Mouse (Mus musculus): ENCODE measurements around the gene Itsn1. TPM values are rescaled to one million over a fixed set of nuclear protein-coding genes. Genes with fewer than 3 reads are reported as not detected.

The Itsn1 gene
- polyA plus RNA-seq, 1 experiment from 2014 or later, result 56.5 TPM

- WGBS, result 51% methylated on average over 9 of the region's 9 CpGs
- peak; percentile 36; the same call in 1 of the 2 replicates for ATAC-seq (ENCODE audit: low read depth)
- no peak overlapping the region for H3K4me2 ChIP-seq (ENCODE audit: low read depth, low read length)
Measured at GRCm38 (mm10) chr16:91882168-91882859, 153.2 kb downstream of the Itsn1 start.

GRCm38 (mm10) chr16:91883636-91884035 lies 154.6 kb downstream of the Itsn1 start:
- Histone ChIP-seq H3K9ac (replicated peaks; ENCODE audit: low read depth, low read length) (no peak overlapping the region), H3K4me2 (ENCODE audit: low read depth, low read length) (no peak overlapping the region), H3K4me1 (ENCODE audit: control insufficient read depth, insufficient read depth, low read length) (peaks cover 8% of the 10 kb centered on the region; the same call in 1 of the 2 replicates), H3K27ac (ENCODE audit: low read depth, low read length) (no peak overlapping the region), H3K27me3 (ENCODE audit: control insufficient read depth, insufficient read depth, low read length) (no peaks in the 10 kb centered on the region), H3K9me3 (ENCODE audit: control insufficient read depth, low read length) (no peaks in the 10 kb centered on the region), H3K4me3 (ENCODE audit: low read depth, low read length) (no peak overlapping the region), H3K36me3 (ENCODE audit: control insufficient read depth, insufficient read depth, low read length) (no peaks in the 10 kb centered on the region)
- 84% methylated on average over 2 of the region's 2 CpGs for WGBS
- no peak for ATAC-seq (ENCODE audit: low read depth)

More at GRCm38 (mm10) chr16:91882168-91882859, 153.2 kb downstream of the Itsn1 start:
- no peaks in the 10 kb centered on the region for H3K9me3 ChIP-seq (ENCODE audit: control insufficient read depth, low read length)
- no peaks in the 10 kb centered on the region for H3K27me3 ChIP-seq (ENCODE audit: control insufficient read depth, insufficient read depth, low read length)
- H3K4me1 ChIP-seq (ENCODE audit: control insufficient read depth, insufficient read depth, low read length), result peaks cover 8% of the 10 kb centered on the region; the same call in 1 of the 2 replicates
- H3K27ac ChIP-seq (ENCODE audit: low read depth, low read length), result peak overlapping the region; percentile 70; the same call in 1 of the 2 replicates
- no peaks in the 10 kb centered on the region for H3K36me3 ChIP-seq (ENCODE audit: control insufficient read depth, insufficient read depth, low read length)
- no peak overlapping the region for H3K4me3 ChIP-seq (ENCODE audit: low read depth, low read length)
- H3K9ac ChIP-seq (replicated peaks; ENCODE audit: low read depth, low read length), result no peak overlapping the region

GRCm38 (mm10) chr16:91884196-91884595 lies 155.1 kb downstream of the Itsn1 start:
- no peaks in the 10 kb centered on the region for H3K27me3 ChIP-seq (ENCODE audit: control insufficient read depth, insufficient read depth, low read length)
- WGBS, result 61% methylated on average over 5 of the region's 5 CpGs
- H3K27ac ChIP-seq (ENCODE audit: low read depth, low read length), result no peak overlapping the region
- no peak for ATAC-seq (ENCODE audit: low read depth)
- no peaks in the 10 kb centered on the region for H3K36me3 ChIP-seq (ENCODE audit: control insufficient read depth, insufficient read depth, low read length)
- H3K4me3 ChIP-seq (ENCODE audit: low read depth, low read length), result no peak overlapping the region
- H3K9ac ChIP-seq (replicated peaks; ENCODE audit: low read depth, low read length), result no peak overlapping the region
- peaks cover 8% of the 10 kb centered on the region; the same call in 1 of the 2 replicates for H3K4me1 ChIP-seq (ENCODE audit: control insufficient read depth, insufficient read depth, low read length)
- no peak overlapping the region for H3K4me2 ChIP-seq (ENCODE audit: low read depth, low read length)
- no peaks in the 10 kb centered on the region for H3K9me3 ChIP-seq (ENCODE audit: control insufficient read depth, low read length)

- ATAC-seq (ENCODE audit: low read depth), result peak; percentile 57; the same call in 1 of the 2 replicates
- H3K9ac ChIP-seq (replicated peaks; ENCODE audit: low read depth, low read length), result no peak overlapping the region
- no peak overlapping the region for H3K4me2 ChIP-seq (ENCODE audit: low read depth, low read length)
- H3K27me3 ChIP-seq (ENCODE audit: control insufficient read depth, insufficient read depth, low read length), result no peaks in the 10 kb centered on the region
- H3K4me1 ChIP-seq (ENCODE audit: control insufficient read depth, insufficient read depth, low read length), result peaks cover 8% of the 10 kb centered on the region; the same call in 1 of the 2 replicates
- no peak overlapping the region for H3K4me3 ChIP-seq (ENCODE audit: low read depth, low read length)
- H3K27ac ChIP-seq (ENCODE audit: low read depth, low read length), result peak overlapping the region; percentile 63
- WGBS, result 9% methylated on average over 19 of the region's 19 CpGs
- no peaks in the 10 kb centered on the region for H3K36me3 ChIP-seq (ENCODE audit: control insufficient read depth, insufficient read depth, low read length)
- H3K9me3 ChIP-seq (ENCODE audit: control insufficient read depth, low read length), result no peaks in the 10 kb centered on the region
Measured at GRCm38 (mm10) chr16:91885389-91886122, 156.5 kb downstream of the Itsn1 start.

- H3K4me1 ChIP-seq (ENCODE audit: control insufficient read depth, insufficient read depth, low read length), result 0 out of 2 replicates have a peak, but pooled peaks cover 5% of the 10 kb centered on the region
- no peak overlapping the region for H3K27ac ChIP-seq (ENCODE audit: low read depth, low read length)
- H3K4me3 ChIP-seq (ENCODE audit: low read depth, low read length), result no peak overlapping the region
- H3K27me3 ChIP-seq (ENCODE audit: control insufficient read depth, insufficient read depth, low read length), result no peaks in the 10 kb centered on the region
- 92% methylated on average over 3 of the region's 3 CpGs for WGBS
- no peak overlapping the region for H3K4me2 ChIP-seq (ENCODE audit: low read depth, low read length)
- H3K36me3 ChIP-seq (ENCODE audit: control insufficient read depth, insufficient read depth, low read length), result peaks cover 3% of the 10 kb centered on the region; the same call in 1 of the 2 replicates
- H3K9me3 ChIP-seq (ENCODE audit: control insufficient read depth, low read length), result no peaks in the 10 kb centered on the region
- H3K9ac ChIP-seq (replicated peaks; ENCODE audit: low read depth, low read length), result no peak overlapping the region
- no peak for ATAC-seq (ENCODE audit: low read depth)
Measured at GRCm38 (mm10) chr16:91888368-91888767, 159.3 kb downstream of the Itsn1 start.

GRCm38 (mm10) chr16:91889831-91890230 lies 160.8 kb downstream of the Itsn1 start:
- no peak overlapping the region for H3K4me2 ChIP-seq (ENCODE audit: low read depth, low read length)
- 0 out of 2 replicates have a peak, but pooled peaks cover 5% of the 10 kb centered on the region for H3K4me1 ChIP-seq (ENCODE audit: control insufficient read depth, insufficient read depth, low read length)
- ATAC-seq (ENCODE audit: low read depth), result no peak
- H3K27ac ChIP-seq (ENCODE audit: low read depth, low read length), result no peak overlapping the region
- no peak overlapping the region for H3K9ac ChIP-seq (replicated peaks; ENCODE audit: low read depth, low read length)
- peaks cover 3% of the 10 kb centered on the region for H3K36me3 ChIP-seq (ENCODE audit: control insufficient read depth, insufficient read depth, low read length)
- no peak overlapping the region for H3K4me3 ChIP-seq (ENCODE audit: low read depth, low read length)
- 55% methylated on average over 12 of the region's 12 CpGs for WGBS
- no peaks in the 10 kb centered on the region for H3K27me3 ChIP-seq (ENCODE audit: control insufficient read depth, insufficient read depth, low read length)
- H3K9me3 ChIP-seq (ENCODE audit: control insufficient read depth, low read length), result no peaks in the 10 kb centered on the region

- peaks cover 3% of the 10 kb centered on the region for H3K36me3 ChIP-seq (ENCODE audit: control insufficient read depth, insufficient read depth, low read length)
- no peak overlapping the region for H3K9ac ChIP-seq (replicated peaks; ENCODE audit: low read depth, low read length)
- no peak for ATAC-seq (ENCODE audit: low read depth)
- H3K4me1 ChIP-seq (ENCODE audit: control insufficient read depth, insufficient read depth, low read length), result 0 out of 2 replicates have a peak, but pooled peaks cover 3% of the 10 kb centered on the region
- no peak overlapping the region for H3K27ac ChIP-seq (ENCODE audit: low read depth, low read length)
- H3K27me3 ChIP-seq (ENCODE audit: control insufficient read depth, insufficient read depth, low read length), result no peaks in the 10 kb centered on the region
- H3K9me3 ChIP-seq (ENCODE audit: control insufficient read depth, low read length), result no peaks in the 10 kb centered on the region
- no peak overlapping the region for H3K4me2 ChIP-seq (ENCODE audit: low read depth, low read length)
- WGBS, result 91% methylated on average over 11 of the region's 11 CpGs
- H3K4me3 ChIP-seq (ENCODE audit: low read depth, low read length), result no peak overlapping the region
Measured at GRCm38 (mm10) chr16:91891218-91891617, 162.1 kb downstream of the Itsn1 start.

GRCm38 (mm10) chr16:91896426-91896830 lies 167.3 kb downstream of the Itsn1 start:
- ATAC-seq (ENCODE audit: low read depth), result no peak
- peak overlapping the region; percentile 44; the same call in 1 of the 2 replicates for H3K27ac ChIP-seq (ENCODE audit: low read depth, low read length)
- no peak overlapping the region for H3K9ac ChIP-seq (replicated peaks; ENCODE audit: low read depth, low read length)
- H3K27me3 ChIP-seq (ENCODE audit: control insufficient read depth, insufficient read depth, low read length), result no peaks in the 10 kb centered on the region
- no peak overlapping the region for H3K4me3 ChIP-seq (ENCODE audit: low read depth, low read length)
- H3K4me2 ChIP-seq (ENCODE audit: low read depth, low read length), result no peak overlapping the region
- H3K4me1 ChIP-seq (ENCODE audit: control insufficient read depth, insufficient read depth, low read length), result 0 out of 2 replicates have a peak, but pooled peaks cover 4% of the 10 kb centered on the region
- peaks cover 11% of the 10 kb centered on the region for H3K36me3 ChIP-seq (ENCODE audit: control insufficient read depth, insufficient read depth, low read length)
- no peaks in the 10 kb centered on the region for H3K9me3 ChIP-seq (ENCODE audit: control insufficient read depth, low read length)
- WGBS, result 52% methylated on average over 6 of the region's 6 CpGs
